Mouse (Mus musculus): Measurements from ENCODE around the gene Vill.
A peak's percentile ranks its signal among the peaks of the same experiment; 100 is the strongest.

Vill gene

GRCm38 (mm10) chr9:119038574-119038973 is 14.0 kb upstream of the Vill start:
- no peaks in the 10 kb centered on the region for H3K36me3 ChIP-seq (ENCODE audit: insufficient read depth, low read length)
- H3K27me3 ChIP-seq (ENCODE audit: insufficient read depth, low read length) = peaks cover 23% of the 10 kb centered on the region
- H3K4me1 ChIP-seq (replicated peaks; ENCODE audit: low read depth, low read length) = peaks cover 35% of the 10 kb centered on the region
- TF ChIP-seq NANOG (IDR thresholded peaks at IDR 0.05; ENCODE audit: borderline replicate concordance, low read length) (no peak), POU5F1 (IDR thresholded peaks at IDR 0.05; ENCODE audit: borderline replicate concordance, low read length) (no peak), CTCF (conservative IDR thresholded peaks at IDR 0.05; ENCODE audit: low read length) (0 out of 2 replicates have a peak, but pooled peaks have one; percentile 0)
- no peaks in the 10 kb centered on the region for H3K9me3 ChIP-seq (ENCODE audit: low read length)
- H3K4me3 ChIP-seq (replicated peaks; ENCODE audit: low read length) = no peak overlapping the region

GRCm38 (mm10) chr9:119040101-119040775 is 12.3 kb upstream of the Vill start:
- no peaks in the 10 kb centered on the region for H3K9me3 ChIP-seq (ENCODE audit: low read length)
- H3K27me3 ChIP-seq (ENCODE audit: insufficient read depth, low read length) = peaks cover 15% of the 10 kb centered on the region
- no peaks in the 10 kb centered on the region for H3K36me3 ChIP-seq (ENCODE audit: insufficient read depth, low read length)
- no peak overlapping the region for H3K4me3 ChIP-seq (replicated peaks; ENCODE audit: low read length)
- peaks cover 20% of the 10 kb centered on the region for H3K4me1 ChIP-seq (replicated peaks; ENCODE audit: low read depth, low read length)
- TF ChIP-seq NANOG (IDR thresholded peaks at IDR 0.05; ENCODE audit: borderline replicate concordance, low read length) = no peak
- no peak for TF ChIP-seq CTCF (conservative IDR thresholded peaks at IDR 0.05; ENCODE audit: low read length)
- no peak for TF ChIP-seq POU5F1 (IDR thresholded peaks at IDR 0.05; ENCODE audit: borderline replicate concordance, low read length)

DNA sequence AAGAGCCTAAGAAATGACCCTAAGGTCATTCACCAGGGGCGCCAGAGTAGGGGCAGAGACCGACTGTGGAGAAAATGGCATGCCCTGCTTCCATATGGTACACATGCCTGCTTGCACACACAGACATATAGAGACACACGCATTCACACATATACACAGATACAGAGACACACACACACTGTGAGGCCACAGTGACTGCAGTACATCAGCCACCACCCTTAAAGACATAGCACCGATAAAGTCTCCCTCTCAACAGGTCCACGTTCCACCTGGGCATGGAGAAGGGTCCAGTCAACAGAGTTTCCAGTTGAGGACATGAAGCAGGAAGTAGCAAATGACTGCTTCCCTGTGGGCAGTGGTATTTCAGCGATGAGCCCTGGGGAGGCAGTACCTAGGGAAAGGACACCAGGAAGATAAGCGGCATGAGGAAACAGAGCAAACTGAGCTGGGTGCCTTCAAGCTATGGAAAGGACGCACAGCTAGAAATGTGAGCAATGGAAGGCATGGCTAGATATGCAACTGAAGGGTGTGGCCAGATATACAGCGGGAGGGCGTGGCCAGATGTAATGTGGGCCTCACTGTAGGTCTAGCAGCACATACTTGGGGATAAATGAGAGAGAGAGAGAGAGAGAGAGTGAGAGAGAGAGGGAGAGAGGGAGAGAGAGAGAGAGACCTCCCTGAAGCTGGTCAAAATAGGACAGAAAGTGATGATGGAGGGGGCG is 4.2 kb upstream of the Vill start:
- no peak overlapping the region for H3K4me3 ChIP-seq (replicated peaks; ENCODE audit: low read length)
- H3K27me3 ChIP-seq (ENCODE audit: insufficient read depth, low read length) = peaks cover 19% of the 10 kb centered on the region
- H3K9me3 ChIP-seq (ENCODE audit: low read length) = peaks cover 8% of the 10 kb centered on the region
- H3K36me3 ChIP-seq (ENCODE audit: insufficient read depth, low read length) = no peaks in the 10 kb centered on the region
- peaks cover 23% of the 10 kb centered on the region for H3K4me1 ChIP-seq (replicated peaks; ENCODE audit: low read depth, low read length)
- TF ChIP-seq POU5F1 (IDR thresholded peaks at IDR 0.05; ENCODE audit: borderline replicate concordance, low read length) (no peak), NANOG (IDR thresholded peaks at IDR 0.05; ENCODE audit: borderline replicate concordance, low read length) (no peak), CTCF (conservative IDR thresholded peaks at IDR 0.05; ENCODE audit: low read length) (no peak)

DNA sequence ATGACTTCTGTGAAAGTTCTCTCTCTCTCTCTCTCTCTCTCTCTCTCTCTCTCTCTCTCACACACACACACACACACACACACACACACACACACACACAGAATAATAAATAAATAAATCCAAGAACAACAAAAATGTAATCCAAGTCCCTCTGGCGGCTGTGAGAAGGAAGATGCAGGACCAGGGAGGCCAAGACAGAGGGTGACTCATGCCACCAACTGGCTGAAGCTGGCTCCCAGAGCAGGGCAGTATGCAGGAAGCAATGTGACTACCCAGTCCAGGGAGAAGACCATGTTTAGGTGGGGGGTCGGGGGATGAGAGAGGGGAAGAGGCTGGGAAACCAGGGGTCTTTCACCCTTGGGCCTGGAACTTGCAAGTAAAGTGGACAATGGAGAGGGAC is 1.4 kb upstream of the Vill start:
- Histone ChIP-seq H3K9me3 (ENCODE audit: low read length) (peaks cover 8% of the 10 kb centered on the region), H3K4me3 (replicated peaks; ENCODE audit: low read length) (no peak overlapping the region), H3K36me3 (ENCODE audit: insufficient read depth, low read length) (no peaks in the 10 kb centered on the region), H3K4me1 (replicated peaks; ENCODE audit: low read depth, low read length) (peaks cover 50% of the 10 kb centered on the region), H3K27me3 (ENCODE audit: insufficient read depth, low read length) (peaks cover 26% of the 10 kb centered on the region)
- TF ChIP-seq POU5F1 (IDR thresholded peaks at IDR 0.05; ENCODE audit: borderline replicate concordance, low read length) = no peak
- TF ChIP-seq NANOG (IDR thresholded peaks at IDR 0.05; ENCODE audit: borderline replicate concordance, low read length) = no peak
- TF ChIP-seq CTCF (conservative IDR thresholded peaks at IDR 0.05; ENCODE audit: low read length) = no peak

GRCm38 (mm10) chr9:119053964-119054576 is 1.5 kb downstream of the Vill start:
- H3K9me3 ChIP-seq (ENCODE audit: low read length) = peaks cover 8% of the 10 kb centered on the region
- TF ChIP-seq POU5F1 (IDR thresholded peaks at IDR 0.05; ENCODE audit: borderline replicate concordance, low read length) (no peak), CTCF (conservative IDR thresholded peaks at IDR 0.05; ENCODE audit: low read length) (no peak), NANOG (IDR thresholded peaks at IDR 0.05; ENCODE audit: borderline replicate concordance, low read length) (no peak)
- H3K27me3 ChIP-seq (ENCODE audit: insufficient read depth, low read length) = peaks cover 43% of the 10 kb centered on the region
- no peaks in the 10 kb centered on the region for H3K36me3 ChIP-seq (ENCODE audit: insufficient read depth, low read length)
- H3K4me1 ChIP-seq (replicated peaks; ENCODE audit: low read depth, low read length) = peaks cover 61% of the 10 kb centered on the region
- H3K4me3 ChIP-seq (replicated peaks; ENCODE audit: low read length) = no peak overlapping the region

DNA sequence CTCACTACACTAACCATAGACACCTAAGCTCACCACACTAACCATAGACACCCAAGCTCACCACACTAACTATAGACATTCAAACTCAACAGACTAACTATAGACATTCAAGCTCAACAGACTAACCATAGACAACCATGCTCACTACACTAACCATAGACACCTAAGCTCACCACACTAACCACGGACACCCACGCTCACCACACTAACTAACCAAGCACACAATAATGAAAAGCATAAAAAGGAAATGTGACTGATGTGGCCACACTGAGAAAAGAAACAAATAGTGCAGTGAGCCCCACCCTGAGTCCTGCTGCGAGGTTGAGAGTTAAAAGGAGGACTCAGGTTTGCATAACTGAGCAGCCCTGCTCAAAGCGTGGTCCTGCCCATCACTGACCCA is 2.8 kb downstream of the Vill start:
- Histone ChIP-seq H3K27me3 (ENCODE audit: insufficient read depth, low read length) (peaks cover 53% of the 10 kb centered on the region), H3K36me3 (ENCODE audit: insufficient read depth, low read length) (no peaks in the 10 kb centered on the region), H3K4me1 (replicated peaks; ENCODE audit: low read depth, low read length) (peaks cover 63% of the 10 kb centered on the region), H3K4me3 (replicated peaks; ENCODE audit: low read length) (0 out of 2 replicates have a peak overlapping the region, but pooled peaks have one; percentile 5), H3K9me3 (ENCODE audit: low read length) (peaks cover 8% of the 10 kb centered on the region)
- TF ChIP-seq CTCF (conservative IDR thresholded peaks at IDR 0.05; ENCODE audit: low read length) (no peak), NANOG (IDR thresholded peaks at IDR 0.05; ENCODE audit: borderline replicate concordance, low read length) (0 out of 2 replicates have a peak, but pooled peaks have one; percentile 15)

DNA sequence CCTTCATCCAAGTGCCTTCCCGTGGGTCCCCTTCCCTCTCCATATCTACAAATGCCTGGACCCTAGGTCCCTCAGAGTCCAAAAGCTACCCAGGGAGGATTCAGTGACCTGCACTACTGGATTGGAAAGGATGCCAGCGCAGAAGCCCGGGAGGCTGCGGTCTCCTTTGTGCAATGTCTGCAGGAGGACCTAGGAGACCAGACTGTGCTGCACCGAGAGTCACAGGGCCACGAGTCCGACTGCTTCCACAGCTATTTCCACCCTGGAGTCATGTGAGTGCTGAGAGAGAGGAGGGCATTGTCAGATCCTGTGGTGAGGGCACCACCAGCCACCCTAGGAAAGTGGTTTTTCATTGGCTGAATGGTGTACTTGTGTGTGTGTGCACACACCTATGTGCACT is 5.7 kb downstream of the Vill start:
- peaks cover 69% of the 10 kb centered on the region for H3K4me1 ChIP-seq (replicated peaks; ENCODE audit: low read depth, low read length)
- H3K27me3 ChIP-seq (ENCODE audit: insufficient read depth, low read length) = peaks cover 55% of the 10 kb centered on the region
- no peaks in the 10 kb centered on the region for H3K9me3 ChIP-seq (ENCODE audit: low read length)
- H3K36me3 ChIP-seq (ENCODE audit: insufficient read depth, low read length) = no peaks in the 10 kb centered on the region
- no peak for TF ChIP-seq POU5F1 (IDR thresholded peaks at IDR 0.05; ENCODE audit: borderline replicate concordance, low read length)
- no peak for TF ChIP-seq NANOG (IDR thresholded peaks at IDR 0.05; ENCODE audit: borderline replicate concordance, low read length)
- TF ChIP-seq CTCF (conservative IDR thresholded peaks at IDR 0.05; ENCODE audit: low read length) = no peak
- H3K4me3 ChIP-seq (replicated peaks; ENCODE audit: low read length) = no peak overlapping the region

- Histone ChIP-seq H3K9me3 (ENCODE audit: low read length) (no peaks in the 10 kb centered on the region), H3K27me3 (ENCODE audit: insufficient read depth, low read length) (peaks cover 47% of the 10 kb centered on the region), H3K4me3 (replicated peaks; ENCODE audit: low read length) (no peak overlapping the region), H3K36me3 (ENCODE audit: insufficient read depth, low read length) (peaks cover under 1% of the 10 kb centered on the region; the same call in 1 of the 2 replicates), H3K4me1 (replicated peaks; ENCODE audit: low read depth, low read length) (peaks cover 66% of the 10 kb centered on the region)
- TF ChIP-seq POU5F1 (IDR thresholded peaks at IDR 0.05; ENCODE audit: borderline replicate concordance, low read length) (no peak), NANOG (IDR thresholded peaks at IDR 0.05; ENCODE audit: borderline replicate concordance, low read length) (no peak), CTCF (conservative IDR thresholded peaks at IDR 0.05; ENCODE audit: low read length) (no peak)
These were observed 8.1 kb downstream of the Vill start for GRCm38 (mm10) chr9:119060701-119061100.
